Mouse (Mus musculus): Measurements from ENCODE around the gene Inhbe.

Inhbe gene

DNA sequence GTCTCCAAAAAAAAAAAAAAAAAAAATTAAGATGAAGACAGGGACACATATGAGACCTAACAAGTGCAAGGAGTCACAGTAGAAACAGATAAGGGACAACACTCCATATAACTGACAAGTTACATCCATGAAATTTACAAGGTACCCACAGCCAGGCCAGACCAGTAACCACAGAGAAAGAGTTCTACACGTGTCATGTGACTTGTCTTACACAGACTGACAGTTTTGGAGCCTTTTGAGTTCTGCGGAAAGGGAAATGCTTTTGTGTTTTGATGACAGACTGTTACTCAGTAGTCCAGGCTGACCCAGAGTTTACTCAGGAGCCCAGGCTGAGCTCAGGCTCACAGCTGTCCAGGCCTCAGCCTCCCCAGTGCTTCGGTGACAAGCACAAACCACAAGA lies 11.2 kb downstream of the Inhbe start:
- in situ Hi-C loops (cut with MboI, MseI): no loop called here

DNA sequence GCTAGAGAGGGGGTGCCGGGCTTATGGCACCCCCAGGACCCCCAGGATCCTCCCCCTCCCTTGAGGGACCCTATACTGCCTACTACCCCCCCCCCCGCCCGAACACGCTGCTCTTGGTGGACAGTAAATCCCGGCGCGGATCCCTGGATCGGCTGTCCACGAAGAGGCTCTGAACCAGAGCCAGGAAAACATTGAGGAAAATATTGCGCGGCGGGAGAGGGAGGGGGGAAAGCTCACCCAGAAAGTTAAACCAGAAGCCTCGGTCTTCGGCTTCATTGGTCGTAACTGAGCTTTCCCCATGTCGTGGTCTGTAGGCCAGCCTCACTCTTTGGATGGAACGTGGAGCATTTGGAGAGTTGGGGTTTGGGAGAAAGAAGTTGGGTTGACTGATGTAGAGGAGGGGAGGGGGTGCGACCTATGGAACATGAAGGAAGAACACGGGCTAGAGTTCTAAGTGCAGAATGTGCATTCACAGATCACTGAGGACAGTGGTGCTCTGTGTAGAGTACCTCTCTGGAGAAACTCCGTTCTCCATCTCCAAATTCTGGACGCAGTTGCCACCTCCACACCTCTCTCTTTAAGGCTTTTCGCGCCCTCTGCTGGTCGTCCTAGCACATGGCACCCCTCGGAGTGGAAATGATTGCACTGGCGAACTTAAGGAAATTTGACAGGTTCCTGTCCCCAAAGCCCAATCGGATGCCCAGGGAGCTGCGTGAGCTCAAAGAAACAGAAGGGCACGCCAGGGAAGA lies 12.1 kb downstream of the Inhbe start, which contains the start of gene Gli1:
Gli1 (minus strand) TSS at position 84 of the 749 bp plus-strand sequence.
- in situ Hi-C loops (cut with MboI, MseI): no loop called here

- in situ Hi-C loops (cut with MboI, MseI): no loop called here
Measured at GRCm38 (mm10) chr10:127341360-127341690, 12.9 kb downstream of the Inhbe start.

DNA sequence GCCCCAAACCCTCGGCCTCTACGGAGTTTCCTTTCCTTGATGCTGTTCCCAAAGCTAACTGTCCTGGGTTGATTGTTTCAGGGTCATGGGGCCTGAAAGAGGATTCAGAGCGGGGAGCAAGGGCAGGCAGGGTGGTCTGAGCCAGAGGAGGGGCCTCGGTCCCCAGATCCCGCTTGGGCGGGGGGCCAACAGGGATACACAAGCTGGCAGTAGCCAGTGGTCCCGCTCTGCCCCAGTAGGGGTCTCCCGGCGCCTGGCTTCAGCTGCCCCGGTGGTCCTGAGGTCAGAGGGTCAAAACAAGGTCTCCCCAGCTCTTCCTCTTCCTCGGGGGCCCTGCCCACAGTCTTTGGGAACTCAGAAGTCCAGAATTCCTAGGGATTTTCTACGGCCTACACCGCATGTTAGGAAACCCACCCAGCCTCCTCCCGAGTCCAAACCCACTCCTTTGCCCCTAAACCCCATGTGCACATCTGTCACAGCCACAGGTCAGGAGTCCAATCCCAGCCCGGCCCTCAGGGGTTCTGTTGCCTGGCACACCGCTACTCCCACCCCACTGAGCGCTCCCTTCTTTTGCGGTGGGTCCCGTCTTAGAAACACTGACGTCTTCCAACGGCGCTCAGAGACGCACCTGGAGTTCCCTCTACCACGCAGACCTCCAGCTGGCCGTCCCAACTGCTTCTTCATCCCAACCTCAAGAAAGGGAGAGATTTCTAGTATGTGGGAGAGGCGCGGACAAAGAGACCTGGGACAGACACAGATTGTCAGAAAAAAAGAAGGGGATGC lies 13.4 kb downstream of the Inhbe start:
- in situ Hi-C loops (cut with MboI, MseI): no loop called here

DNA sequence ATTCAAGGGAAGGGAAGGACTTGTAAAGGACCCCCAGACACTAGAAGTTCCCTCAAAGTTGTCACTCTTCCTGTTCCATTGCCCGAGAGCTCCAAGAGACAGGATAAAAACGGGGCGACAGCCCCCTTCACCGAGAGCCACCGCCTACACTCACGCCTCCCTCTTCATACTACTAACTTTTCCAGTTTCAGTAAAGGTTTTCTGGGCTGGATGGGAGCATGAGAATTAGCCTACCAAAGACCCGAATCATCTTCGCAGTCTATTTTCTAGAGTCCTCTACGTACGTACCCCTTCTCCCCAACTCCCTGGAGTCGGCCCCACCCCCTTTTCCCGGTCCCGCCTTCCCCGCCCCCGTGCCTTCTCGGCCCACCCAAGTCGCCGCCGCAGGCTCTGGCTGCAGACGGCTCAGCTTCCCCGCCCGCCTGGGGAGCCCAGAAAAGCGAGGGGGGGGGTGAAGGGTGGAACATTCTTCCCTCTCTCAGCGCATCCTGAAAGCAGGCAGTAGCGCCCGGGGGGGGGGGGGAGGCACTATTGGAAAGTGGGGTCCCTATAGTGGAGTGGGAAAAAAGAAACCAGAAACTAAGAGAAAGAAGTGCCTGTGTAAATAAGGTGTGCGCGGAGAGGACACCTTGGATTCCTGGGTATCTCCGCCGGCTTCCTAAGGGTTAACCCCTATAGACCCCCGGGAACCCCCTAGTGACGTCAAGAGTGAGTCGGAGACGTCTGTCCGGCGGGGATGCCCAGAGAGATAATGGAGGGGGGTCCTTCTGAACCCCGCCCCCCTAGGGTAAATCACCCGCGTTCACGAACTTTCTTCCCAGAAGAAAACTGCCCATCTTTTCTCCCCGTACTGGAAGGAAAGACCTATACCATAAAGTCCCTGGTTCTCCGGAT lies 14.3 kb downstream of the Inhbe start:
- in situ Hi-C loops (cut with MboI, MseI): no loop called here

- in situ Hi-C loops (cut with MboI, MseI): no loop called here
Measured at GRCm38 (mm10) chr10:127338930-127339682, 15.1 kb downstream of the Inhbe start.

- in situ Hi-C loops (cut with MboI, MseI): no loop called here
Measured at GRCm38 (mm10) chr10:127337536-127338099, 16.6 kb downstream of the Inhbe start.

- in situ Hi-C loops (cut with MboI, MseI): no loop called here
Measured at GRCm38 (mm10) chr10:127336952-127337351, 17.3 kb downstream of the Inhbe start.

GRCm38 (mm10) chr10:127335271-127335670 lies 18.9 kb downstream of the Inhbe start:
- in situ Hi-C loops (cut with MboI, MseI): no loop called here

GRCm38 (mm10) chr10:127333152-127333551 lies 21.1 kb downstream of the Inhbe start:
- in situ Hi-C loops (cut with MboI, MseI): loop anchor here (5.0 kb wide), 1 partner anchor 146 kb away; no protein-coding TSS in a partner anchor

DNA sequence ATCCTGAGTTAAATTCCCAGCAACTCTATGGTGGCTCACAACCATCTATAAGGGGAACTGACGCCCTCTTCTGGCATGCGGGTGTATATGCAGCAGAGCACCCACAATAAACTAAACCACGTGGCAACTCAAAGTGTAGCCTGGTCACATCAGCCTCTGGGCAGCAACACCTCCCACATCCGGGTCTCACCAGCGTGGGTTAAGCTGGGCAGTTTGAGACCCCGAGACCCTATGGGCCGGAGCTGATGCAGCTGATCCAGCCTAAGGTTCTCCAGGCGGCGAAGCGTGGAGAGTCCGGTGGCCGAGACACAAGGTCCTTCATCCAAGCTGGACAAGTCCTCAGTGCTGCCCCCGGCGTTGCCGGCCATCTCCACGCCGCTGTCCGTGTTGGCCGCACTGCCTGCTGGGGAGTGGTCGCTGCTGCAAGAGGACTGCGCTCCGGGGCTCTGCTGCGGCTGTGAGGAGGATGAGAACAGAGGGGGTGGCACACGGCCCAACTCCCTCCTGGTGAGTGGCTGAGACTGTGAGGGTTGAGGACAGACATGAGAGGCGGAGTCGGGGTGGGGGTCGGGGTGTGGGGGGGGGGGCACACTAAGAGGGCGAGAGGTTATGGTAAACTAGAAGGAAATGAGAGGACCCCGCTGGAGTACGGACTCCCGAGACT lies 21.9 kb downstream of the Inhbe start:
- in situ Hi-C loops (cut with MboI, MseI): loop anchor here (5.0 kb wide), 1 partner anchor 145 kb away; no protein-coding TSS in a partner anchor

- in situ Hi-C loops (cut with MboI, MseI): loop anchor here (5.0 kb wide), 1 partner anchor 143 kb away; no protein-coding TSS in a partner anchor
Measured at GRCm38 (mm10) chr10:127330212-127330611, 24.0 kb downstream of the Inhbe start.

DNA sequence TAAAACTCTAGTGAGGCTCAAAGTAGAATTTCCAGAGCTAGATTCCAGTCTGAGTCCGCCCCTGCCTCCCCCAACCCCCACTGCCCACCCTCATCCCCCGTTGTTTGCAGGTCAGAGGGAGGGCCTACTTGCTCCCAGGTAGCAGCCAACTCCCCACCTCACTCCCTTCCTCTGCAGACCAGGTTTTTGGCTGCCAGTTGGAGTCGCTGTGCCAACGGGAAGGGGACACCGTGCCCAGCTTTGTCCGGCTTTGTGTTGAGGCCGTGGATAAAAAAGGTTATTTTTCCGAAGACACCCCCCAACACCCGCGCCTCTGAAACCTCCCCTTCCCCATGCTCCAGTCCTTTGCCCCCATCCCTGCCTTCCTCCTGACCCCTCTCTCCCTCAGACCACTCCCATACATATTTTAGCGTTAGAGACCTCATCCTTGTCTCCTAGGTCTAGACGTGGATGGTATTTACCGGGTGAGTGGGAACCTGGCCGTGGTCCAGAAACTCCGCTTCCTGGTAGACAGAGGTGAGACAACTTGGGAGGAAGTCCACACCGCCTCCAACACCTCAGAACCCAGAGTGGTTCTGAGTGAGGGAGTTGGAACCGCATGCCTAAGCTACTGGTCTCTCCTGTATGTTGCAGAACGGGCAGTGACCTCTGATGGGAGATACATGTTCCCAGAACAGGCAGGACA lies 26.6 kb downstream of the Inhbe start:
- in situ Hi-C loops (cut with MboI, MseI): no loop called here

DNA sequence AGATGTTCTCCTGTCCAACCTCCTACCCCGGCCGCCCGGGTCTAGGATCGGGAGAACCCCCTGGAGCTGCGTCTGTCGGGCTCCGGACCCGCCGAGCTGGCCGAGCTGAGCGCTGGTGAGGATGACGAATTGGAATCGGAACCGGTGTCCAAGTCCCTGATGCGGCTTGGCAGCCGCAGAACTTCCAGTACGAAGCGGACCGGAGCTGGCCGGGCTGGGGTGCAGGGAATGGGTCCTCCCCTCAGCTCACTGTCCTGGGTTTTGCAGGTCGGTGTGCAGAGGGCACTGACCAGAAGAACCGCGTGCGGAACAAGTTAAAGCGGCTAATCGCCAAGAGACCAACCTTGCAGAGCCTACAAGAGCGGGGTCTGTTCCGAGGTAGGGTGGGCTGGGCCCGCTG lies 27.4 kb downstream of the Inhbe start:
- in situ Hi-C loops (cut with MboI, MseI): no loop called here

- in situ Hi-C loops (cut with MboI, MseI): no loop called here
Measured at GRCm38 (mm10) chr10:127326017-127326801, 28.0 kb downstream of the Inhbe start.

DNA sequence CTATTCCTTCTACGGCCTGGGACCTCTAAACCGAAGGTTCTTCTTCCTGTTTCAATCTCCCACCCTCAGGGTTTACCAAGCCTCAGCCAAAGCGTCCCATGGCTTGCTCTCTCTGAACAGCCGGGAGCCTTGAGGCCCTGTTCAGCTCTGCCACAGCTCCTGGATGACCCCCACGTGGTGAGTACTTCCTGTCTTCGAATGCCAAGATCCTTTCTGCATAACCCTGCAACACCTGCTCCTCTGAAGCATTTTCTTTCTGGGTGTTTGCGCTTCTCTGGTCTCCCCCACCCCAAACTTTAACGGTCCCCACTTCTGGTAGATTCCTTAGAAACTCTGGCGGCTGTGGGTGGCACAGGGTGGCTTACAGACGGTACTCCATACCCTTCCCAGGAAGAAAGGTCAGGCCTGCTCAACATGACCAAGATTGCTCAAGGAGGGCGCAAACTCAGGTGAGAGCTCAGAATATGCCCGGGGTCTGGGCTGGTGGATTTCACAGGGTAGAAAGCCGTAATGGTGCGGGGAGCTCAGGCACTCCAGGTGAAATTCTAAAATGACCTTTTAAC lies 28.7 kb downstream of the Inhbe start:
- in situ Hi-C loops (cut with MboI, MseI): no loop called here

- in situ Hi-C loops (cut with MboI, MseI): no loop called here
Measured at GRCm38 (mm10) chr10:127324495-127324894, 29.7 kb downstream of the Inhbe start.

GRCm38 (mm10) chr10:127323131-127323855 lies 30.9 kb downstream of the Inhbe start:
- in situ Hi-C loops (cut with MboI, MseI): no loop called here
